Mouse (Mus musculus): ENCODE data around the gene Cdt1. TPM values are rescaled to one million over a fixed set of nuclear protein-coding genes. Genes with fewer than 3 reads are reported as not detected.

Gene Cdt1
- total and polyA plus RNA-seq, 2 experiments from 2014 or later = 6.4 to 15.6 TPM

- Histone ChIP-seq H3K36me3 (ENCODE audit: insufficient read depth, low read length) (peaks cover 8% of the 10 kb centered on the region; the same call in 1 of the 2 replicates), H3K4me3 (ENCODE audit: low read depth, low read length) (no peak overlapping the region), H3K9me3 (ENCODE audit: low read length) (no peaks in the 10 kb centered on the region), H3K27me3 (ENCODE audit: insufficient read depth, low read length) (no peaks in the 10 kb centered on the region), H3K27ac (ENCODE audit: low read depth, low read length) (no peak overlapping the region), H3K4me2 (ENCODE audit: low read depth, low read length, poor library complexity, severe bottlenecking) (no peak overlapping the region), H3K9ac (replicated peaks; ENCODE audit: low read length, poor library complexity, severe bottlenecking) (no peak overlapping the region), H3K4me1 (ENCODE audit: insufficient read depth, low read length) (peaks cover 6% of the 10 kb centered on the region; the same call in 1 of the 2 replicates)
- DNase-seq (ENCODE audit: low spot score) = no peak
- no peak for TF ChIP-seq CTCF (IDR thresholded peaks at IDR 0.05)
- WGBS = 68% methylated on average over 9 of the region's 9 CpGs
- no peak for ATAC-seq (ENCODE audit: low FRiP score)
Measured at GRCm38 (mm10) chr8:122616181-122616905, 48.5 kb downstream of the Cdt1 start.

GRCm38 (mm10) chr8:122617947-122618546 lies 50.2 kb downstream of the Cdt1 start:
- Histone ChIP-seq H3K27ac (ENCODE audit: low read depth, low read length) (no peak overlapping the region), H3K4me1 (ENCODE audit: insufficient read depth, low read length) (no peaks in the 10 kb centered on the region), H3K27me3 (ENCODE audit: insufficient read depth, low read length) (no peaks in the 10 kb centered on the region), H3K4me3 (ENCODE audit: low read depth, low read length) (no peak overlapping the region), H3K36me3 (ENCODE audit: insufficient read depth, low read length) (peaks cover 8% of the 10 kb centered on the region; the same call in 1 of the 2 replicates), H3K4me2 (ENCODE audit: low read depth, low read length, poor library complexity, severe bottlenecking) (no peak overlapping the region), H3K9ac (replicated peaks; ENCODE audit: low read length, poor library complexity, severe bottlenecking) (no peak overlapping the region), H3K9me3 (ENCODE audit: low read length) (no peaks in the 10 kb centered on the region)
- ATAC-seq (ENCODE audit: low FRiP score) (no peak), DNase-seq (ENCODE audit: low spot score) (peak; percentile 84)
- 37% methylated on average over 5 of the region's 7 CpGs for WGBS
- TF ChIP-seq CTCF (IDR thresholded peaks at IDR 0.05) = peak; percentile 77

GRCm38 (mm10) chr8:122618660-122619378 lies 51.0 kb downstream of the Cdt1 start:
- ATAC-seq (ENCODE audit: low FRiP score) = no peak
- Histone ChIP-seq H3K27ac (ENCODE audit: low read depth, low read length) (no peak overlapping the region), H3K9ac (replicated peaks; ENCODE audit: low read length, poor library complexity, severe bottlenecking) (no peak overlapping the region), H3K4me2 (ENCODE audit: low read depth, low read length, poor library complexity, severe bottlenecking) (no peak overlapping the region), H3K36me3 (ENCODE audit: insufficient read depth, low read length) (peaks cover 5% of the 10 kb centered on the region; the same call in 1 of the 2 replicates), H3K9me3 (ENCODE audit: low read length) (no peaks in the 10 kb centered on the region), H3K4me3 (ENCODE audit: low read depth, low read length) (no peak overlapping the region), H3K4me1 (ENCODE audit: insufficient read depth, low read length) (no peaks in the 10 kb centered on the region), H3K27me3 (ENCODE audit: insufficient read depth, low read length) (no peaks in the 10 kb centered on the region)
- no peak for DNase-seq (ENCODE audit: low spot score)
- 66% methylated on average over 6 of the region's 6 CpGs for WGBS
- TF ChIP-seq CTCF (IDR thresholded peaks at IDR 0.05) = no peak

- DNase-seq (ENCODE audit: low spot score) (no peak), ATAC-seq (ENCODE audit: low FRiP score) (no peak)
- Histone ChIP-seq H3K27me3 (ENCODE audit: insufficient read depth, low read length) (no peaks in the 10 kb centered on the region), H3K4me1 (ENCODE audit: insufficient read depth, low read length) (no peaks in the 10 kb centered on the region), H3K27ac (ENCODE audit: low read depth, low read length) (no peak overlapping the region), H3K9ac (replicated peaks; ENCODE audit: low read length, poor library complexity, severe bottlenecking) (no peak overlapping the region), H3K4me3 (ENCODE audit: low read depth, low read length) (no peak overlapping the region), H3K9me3 (ENCODE audit: low read length) (no peaks in the 10 kb centered on the region), H3K4me2 (ENCODE audit: low read depth, low read length, poor library complexity, severe bottlenecking) (no peak overlapping the region), H3K36me3 (ENCODE audit: insufficient read depth, low read length) (no peaks in the 10 kb centered on the region; the same call in 1 of the 2 replicates)
- no peak for TF ChIP-seq CTCF (IDR thresholded peaks at IDR 0.05)
- WGBS = 53% methylated on average over 5 of the region's 5 CpGs
Measured at GRCm38 (mm10) chr8:122620446-122620845, 52.6 kb downstream of the Cdt1 start.

GRCm38 (mm10) chr8:122622727-122623126 lies 54.9 kb downstream of the Cdt1 start, which contains the start of gene Pabpn1l:
Gene Pabpn1l, minus strand, starts transcription at chr8:122622739.
- no peaks in the 10 kb centered on the region for H3K27me3 ChIP-seq (ENCODE audit: insufficient read depth, low read length)
- no peak within 1 kb of the TSS for H3K9ac ChIP-seq (replicated peaks; ENCODE audit: low read length, poor library complexity, severe bottlenecking)
- H3K4me1 ChIP-seq (ENCODE audit: insufficient read depth, low read length) = no peaks in the 10 kb centered on the region
- H3K9me3 ChIP-seq (ENCODE audit: low read length) = no peaks in the 10 kb centered on the region
- no peak for DNase-seq (ENCODE audit: low spot score)
- 59% methylated on average over 6 of the region's 6 CpGs for WGBS
- H3K36me3 ChIP-seq (ENCODE audit: insufficient read depth, low read length) = no peaks in the 10 kb centered on the region
- TF ChIP-seq CTCF (IDR thresholded peaks at IDR 0.05) = no peak
- ATAC-seq (ENCODE audit: low FRiP score) = no peak
- no peak within 1 kb of the TSS for H3K4me3 ChIP-seq (ENCODE audit: low read depth, low read length)
- H3K4me2 ChIP-seq (ENCODE audit: low read depth, low read length, poor library complexity, severe bottlenecking) = no peak within 1 kb of the TSS
- H3K27ac ChIP-seq (ENCODE audit: low read depth, low read length) = no peak within 1 kb of the TSS

Small RNA genes lying within 50 kb of the gene (microRNA-seq; reads per million reads assigned to microRNA genes)
- not detected for gene Mir6396 (ENCODE audit: borderline number of aligned reads)

Other genes with a start within 250 kb of the Cdt1 start
- 0.93 and 3.5 TPM in 2 replicates for gene Trhr2, start 207.3 kb upstream of the Cdt1 start, total RNA-seq (2014; rRNA removed)
- gene Trhr2, start 207.3 kb upstream of the Cdt1 start, polyA plus RNA-seq (2015; fragmentation: Nextera tagmentation; extraction: Ambion mirVana) = 0.15 and 0.37 TPM in 2 replicates
- 29.4 and 41.3 TPM in 2 replicates for gene Zc3h18, start 191.4 kb upstream of the Cdt1 start, total RNA-seq (2014; rRNA removed)
- 23.4 and 25.0 TPM in 2 replicates for gene Zc3h18, start 191.4 kb upstream of the Cdt1 start, polyA plus RNA-seq (2015; fragmentation: Nextera tagmentation; extraction: Ambion mirVana)
- not detected in 2 replicates for gene Il17c, start 146.0 kb upstream of the Cdt1 start, total RNA-seq (2014; rRNA removed)
- 0.37 TPM in 1 of 2 replicates, not detected in the other for gene Il17c, start 146.0 kb upstream of the Cdt1 start, polyA plus RNA-seq (2015; fragmentation: Nextera tagmentation; extraction: Ambion mirVana)
- 23.1 and 27.7 TPM in 2 replicates for gene Cyba, start 135.1 kb upstream of the Cdt1 start, total RNA-seq (2014; rRNA removed)
- 35.6 and 40.4 TPM in 2 replicates for gene Cyba, start 135.1 kb upstream of the Cdt1 start, polyA plus RNA-seq (2015; fragmentation: Nextera tagmentation; extraction: Ambion mirVana)
- gene Mvd, start 124.6 kb upstream of the Cdt1 start, total RNA-seq (2014; rRNA removed) = 57.1 and 94.5 TPM in 2 replicates
- 62.1 and 66.8 TPM in 2 replicates for gene Mvd, start 124.6 kb upstream of the Cdt1 start, polyA plus RNA-seq (2015; fragmentation: Nextera tagmentation; extraction: Ambion mirVana)
- not detected in 2 replicates for gene Snai3, start 107.3 kb upstream of the Cdt1 start, total RNA-seq (2014; rRNA removed)
- not detected in 2 replicates for gene Snai3, start 107.3 kb upstream of the Cdt1 start, polyA plus RNA-seq (2015; fragmentation: Nextera tagmentation; extraction: Ambion mirVana)
- 26.4 and 40.8 TPM in 2 replicates for gene Rnf166, start 92.0 kb upstream of the Cdt1 start, total RNA-seq (2014; rRNA removed)
- gene Rnf166, start 92.0 kb upstream of the Cdt1 start, polyA plus RNA-seq (2015; fragmentation: Nextera tagmentation; extraction: Ambion mirVana) = 25.1 and 26.5 TPM in 2 replicates
- 37.7 and 52.6 TPM in 2 replicates for gene Ctu2, start 91.9 kb upstream of the Cdt1 start, total RNA-seq (2014; rRNA removed)
- 95.0 and 99.5 TPM in 2 replicates for gene Ctu2, start 91.9 kb upstream of the Cdt1 start, polyA plus RNA-seq (2015; fragmentation: Nextera tagmentation; extraction: Ambion mirVana)
- 10.8 and 14.2 TPM in 2 replicates for gene Piezo1, start 16.7 kb upstream of the Cdt1 start, total RNA-seq (2014; rRNA removed)
- gene Piezo1, start 16.7 kb upstream of the Cdt1 start, polyA plus RNA-seq (2015; fragmentation: Nextera tagmentation; extraction: Ambion mirVana) = 1.3 and 1.8 TPM in 2 replicates
- 83.9 and 97.2 TPM in 2 replicates for gene Aprt, start 8.9 kb downstream of the Cdt1 start, total RNA-seq (2014; rRNA removed)
- 157 and 170 TPM in 2 replicates for gene Aprt, start 8.9 kb downstream of the Cdt1 start, polyA plus RNA-seq (2015; fragmentation: Nextera tagmentation; extraction: Ambion mirVana)
- gene Galns, start 43.4 kb downstream of the Cdt1 start, total RNA-seq (2014; rRNA removed) = 12.1 and 14.6 TPM in 2 replicates
- gene Galns, start 43.4 kb downstream of the Cdt1 start, polyA plus RNA-seq (2015; fragmentation: Nextera tagmentation; extraction: Ambion mirVana) = 10.9 and 12.7 TPM in 2 replicates
- gene Trappc2l, start 43.6 kb downstream of the Cdt1 start, total RNA-seq (2014; rRNA removed) = 14.1 and 23.2 TPM in 2 replicates
- gene Trappc2l, start 43.6 kb downstream of the Cdt1 start, polyA plus RNA-seq (2015; fragmentation: Nextera tagmentation; extraction: Ambion mirVana) = 135 and 138 TPM in 2 replicates
- gene Pabpn1l, start 54.7 kb downstream of the Cdt1 start, total RNA-seq (2014; rRNA removed) = not detected in 2 replicates
- gene Pabpn1l, start 54.7 kb downstream of the Cdt1 start, polyA plus RNA-seq (2015; fragmentation: Nextera tagmentation; extraction: Ambion mirVana) = not detected in 2 replicates
- 11.1 and 11.8 TPM in 2 replicates for gene Cbfa2t3, start 131.1 kb downstream of the Cdt1 start, total RNA-seq (2014; rRNA removed)
- gene Cbfa2t3, start 131.1 kb downstream of the Cdt1 start, polyA plus RNA-seq (2015; fragmentation: Nextera tagmentation; extraction: Ambion mirVana) = 13.3 and 15.9 TPM in 2 replicates
- 22.1 and 22.7 TPM in 2 replicates for gene Acsf3, start 207.5 kb downstream of the Cdt1 start, total RNA-seq (2014; rRNA removed)
- 18.8 and 18.9 TPM in 2 replicates for gene Acsf3, start 207.5 kb downstream of the Cdt1 start, polyA plus RNA-seq (2015; fragmentation: Nextera tagmentation; extraction: Ambion mirVana)